8 mouse cellular contexts compared by ENCODE assay signal in the genomic region with DNA sequence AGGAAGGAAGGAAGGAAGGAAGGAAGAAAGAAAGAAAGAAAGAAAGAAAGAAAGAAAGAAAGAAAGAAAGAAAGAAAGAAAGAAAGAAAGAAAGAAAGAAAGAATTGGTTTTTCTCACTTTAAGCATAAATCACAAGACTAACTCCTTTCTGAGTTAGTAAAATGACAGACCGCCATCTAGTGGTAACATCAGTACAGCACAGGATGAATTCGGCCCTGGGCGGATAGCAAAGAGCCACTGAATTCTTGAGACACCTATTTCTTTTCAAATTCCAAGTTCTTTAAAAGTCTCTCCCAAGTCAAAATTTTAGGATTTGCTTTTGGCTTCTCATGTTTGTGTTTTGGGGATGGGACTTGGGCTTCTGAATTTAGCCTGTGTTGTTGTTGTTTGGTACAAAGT. TPM values are rescaled to one million over a fixed set of nuclear protein-coding genes. Genes with fewer than 3 reads are reported as not detected.
DNase-seq lines count a peak whose midpoint lies in the region; ATAC-seq lines count a peak whose summit lies in the region.

No protein-coding gene starts in this region.

- H3K4me3 ChIP-seq in hindbrain, embryonic 16.5 days (ENCODE audit: low read length): peak overlapping the region; percentile 78

- peak; percentile 67 for ATAC-seq in hindbrain, embryonic 16.5 days

- H3K27ac ChIP-seq in hindbrain, embryonic 16.5 days (ENCODE audit: low read depth, low read length): peak overlapping the region; percentile 91

- 1% methylated on average over 3 of the region's 3 CpGs for WGBS in hindbrain, embryonic 16.5 days

- H3K9ac ChIP-seq in hindbrain, embryonic 16.5 days (ENCODE audit: low read depth, low read length): peak overlapping the region; percentile 70

- peaks cover 6% of the 10 kb centered on the region for H3K4me1 ChIP-seq in hindbrain, embryonic 16.5 days (ENCODE audit: control insufficient read depth, insufficient read depth, low read depth, low read length)

- DNase-seq in ZHBTc4 (ENCODE audit: low read depth, low spot score): peak; percentile 89
- peak; percentile 80 to 86 for DNase-seq in cerebellum, postnatal 10 days
- DNase-seq in frontal cortex, postnatal 14 days (ENCODE audit: low spot score in 2 of 2): peak; percentile 49 to 76
- DNase-seq in left cerebral cortex, adult 11 months (ENCODE audit: low spot score): peak; percentile 72
- DNase-seq in lung, postnatal 4 days: peak; percentile 41 to 81
- DNase-seq in right cerebral cortex, postnatal 10 days (ENCODE audit: low spot score in 2 of 2): peak; percentile 82 to 84
- no peak for DNase-seq in Muller cell, postnatal 12 days (ENCODE audit: inconsistent ontology term)

- no peaks in the 10 kb centered on the region for H3K9me3 ChIP-seq in hindbrain, embryonic 16.5 days (ENCODE audit: control insufficient read depth, low read length)

- peak overlapping the region; percentile 70 for H3K4me2 ChIP-seq in hindbrain, embryonic 16.5 days (ENCODE audit: low read length)

- H3K27me3 ChIP-seq in hindbrain, embryonic 16.5 days (replicated peaks; ENCODE audit: control insufficient read depth, insufficient read depth, low read length): no peaks in the 10 kb centered on the region; the same call in 1 of the 2 replicates

- no peaks in the 10 kb centered on the region for H3K36me3 ChIP-seq in hindbrain, embryonic 16.5 days (ENCODE audit: control insufficient read depth, insufficient read depth, low read length)

RNA-seq across cellular contexts. Expression of a gene that starts 0.5 kb away (rescaled TPM):
- 11.5 and 11.8 TPM in 2 replicates for polyA plus RNA-seq in hindbrain, embryonic 16.5 days (2015; fragmentation: Nextera tagmentation; extraction: Ambion mirVana)

RNA-seq across cellular contexts. Expression of a gene that starts 26.6 kb away (rescaled TPM):
- polyA plus RNA-seq in hindbrain, embryonic 16.5 days (2015; fragmentation: Nextera tagmentation; extraction: Ambion mirVana): 5.8 and 6.0 TPM in 2 replicates

RNA-seq across cellular contexts. Expression of a gene that starts 39.1 kb away (rescaled TPM):
- 8.7 and 10.7 TPM in 2 replicates for polyA plus RNA-seq in hindbrain, embryonic 16.5 days (2015; fragmentation: Nextera tagmentation; extraction: Ambion mirVana)
